Mouse (Mus musculus) heart, adult 11 months (tissue): ENCODE data around the gene Gm35315.
"Not testable (repeated sequence)": the region's sequence is repeated elsewhere in the genome, so short reads cannot be mapped to it uniquely, and the experiment has no call there.

Source experiments
- DNase-seq: peaks from one replicate; pipeline ENCODE4 v3.0.0; 2022

Gene Gm35315

GRCm38 (mm10) chr5:110094030-110094846 is at the start of gene Gm35315:
Gene Gm35315, minus strand, starts transcription at chr5:110094420.
- peak; percentile 99 for DNase-seq

- DNase-seq, result peak; percentile 62
Measured at GRCm38 (mm10) chr5:110143007-110143406, 48.8 kb upstream of the Gm35315 start.

GRCm38 (mm10) chr5:110142309-110142708 is 48.1 kb upstream of the Gm35315 start:
- DNase-seq, result peak; percentile 88

GRCm38 (mm10) chr5:110140424-110140823 is 46.2 kb upstream of the Gm35315 start:
- no peak for DNase-seq

- no peak for DNase-seq
Measured at GRCm38 (mm10) chr5:110139325-110139724, 45.1 kb upstream of the Gm35315 start.

GRCm38 (mm10) chr5:110137816-110138215 is 43.6 kb upstream of the Gm35315 start:
- peak; percentile 83 for DNase-seq

GRCm38 (mm10) chr5:110136087-110136464 is 41.9 kb upstream of the Gm35315 start:
- no peak for DNase-seq

GRCm38 (mm10) chr5:110135293-110136086 is 41.3 kb upstream of the Gm35315 start, which contains the start of gene Chfr:
Gene Chfr, plus strand, starts transcription at chr5:110135842.
- DNase-seq, result peak; percentile 100

GRCm38 (mm10) chr5:110122380-110122779 is 28.2 kb upstream of the Gm35315 start:
- DNase-seq, result not testable (repeated sequence)

GRCm38 (mm10) chr5:110109991-110110441 is 15.8 kb upstream of the Gm35315 start, which contains the start of gene Zfp605:
Gene Zfp605, plus strand, starts transcription at chr5:110110092.
- DNase-seq, result peak; percentile 99

- no peak for DNase-seq
Measured at GRCm38 (mm10) chr5:110108305-110108628, 14.0 kb upstream of the Gm35315 start.

- DNase-seq, result peak; percentile 100
Measured at GRCm38 (mm10) chr5:110107581-110108304, 13.5 kb upstream of the Gm35315 start, which contains the start of gene Gtpbp6. Gene Gtpbp6, minus strand, starts transcription at chr5:110108197.

GRCm38 (mm10) chr5:110106901-110107564 is 12.8 kb upstream of the Gm35315 start:
- peak; percentile 97 for DNase-seq

- peak; percentile 90 for DNase-seq
Measured at GRCm38 (mm10) chr5:110106140-110106871, 12.1 kb upstream of the Gm35315 start.

GRCm38 (mm10) chr5:110104616-110105380 is 10.6 kb upstream of the Gm35315 start:
- DNase-seq, result peak; percentile 94

- DNase-seq, result peak; percentile 92
Measured at GRCm38 (mm10) chr5:110103901-110104615, 9.8 kb upstream of the Gm35315 start.

- DNase-seq, result peak; percentile 89
Measured at GRCm38 (mm10) chr5:110102853-110103625, 8.8 kb upstream of the Gm35315 start.

GRCm38 (mm10) chr5:110102429-110102828 is 8.2 kb upstream of the Gm35315 start:
- DNase-seq, result peak; percentile 89

GRCm38 (mm10) chr5:110101716-110102347 is 7.6 kb upstream of the Gm35315 start:
- DNase-seq, result peak; percentile 95
